Mouse (Mus musculus) heart, adult 9 months (tissue): ENCODE results near the gene Des.

Experiments used
- DNase-seq, 2 experiments: peaks; one replicate each; pipeline ENCODE4 v3.0.0; 2022; ENCODE audit warnings: low spot score in 2 of 2

Gene Des

GRCm38 (mm10) chr1:75347279-75347678, 12.8 kb upstream of the Des start:
- no peak for DNase-seq

GRCm38 (mm10) chr1:75349275-75349674, 10.9 kb upstream of the Des start:
- no peak for DNase-seq

- DNase-seq: no peak
These were observed 2.9 kb upstream of the Des start for GRCm38 (mm10) chr1:75357261-75357660.

- no peak for DNase-seq
These were observed 2.1 kb upstream of the Des start for GRCm38 (mm10) chr1:75358009-75358408.

GRCm38 (mm10) chr1:75359346-75359745, 783 bp upstream of the Des start:
- DNase-seq: peak; percentile 56 to 58

GRCm38 (mm10) chr1:75361123-75361522, 994 bp downstream of the Des start:
- DNase-seq: no peak

- peak; percentile 63 to 72 for DNase-seq
These were observed 1.6 kb downstream of the Des start for GRCm38 (mm10) chr1:75361750-75362149.

GRCm38 (mm10) chr1:75363868-75364267, 3.7 kb downstream of the Des start:
- DNase-seq: no peak

GRCm38 (mm10) chr1:75365510-75366137, 5.5 kb downstream of the Des start:
- DNase-seq: no peak

- no peak for DNase-seq
These were observed 9.3 kb downstream of the Des start for GRCm38 (mm10) chr1:75369360-75369983.

GRCm38 (mm10) chr1:75369984-75370660, 10.0 kb downstream of the Des start:
- DNase-seq: peak; percentile 59 to 75

- DNase-seq: peak; percentile 37 to 76
These were observed 11.4 kb downstream of the Des start for GRCm38 (mm10) chr1:75371317-75372095.

GRCm38 (mm10) chr1:75372450-75372849, 12.3 kb downstream of the Des start:
- no peak for DNase-seq

GRCm38 (mm10) chr1:75373276-75373675, 13.1 kb downstream of the Des start:
- DNase-seq: no peak

- peak in 1 of 2 experiments; percentile 62 for DNase-seq
These were observed 15.1 kb downstream of the Des start, which contains the start of gene Speg for GRCm38 (mm10) chr1:75374950-75375936. Speg (plus strand) TSS chr1:75375297.

GRCm38 (mm10) chr1:75379196-75379595, 19.1 kb downstream of the Des start:
- no peak for DNase-seq

- no peak for DNase-seq
These were observed 19.8 kb downstream of the Des start for GRCm38 (mm10) chr1:75379931-75380330.

- no peak for DNase-seq
These were observed 20.8 kb downstream of the Des start for GRCm38 (mm10) chr1:75380951-75381350.

GRCm38 (mm10) chr1:75381482-75382355, 21.6 kb downstream of the Des start:
- DNase-seq: peak in 1 of 2 experiments; percentile 8
